Mouse (Mus musculus): Measurements from ENCODE around the gene Mbnl1. TPM values are rescaled to one million over a fixed set of nuclear protein-coding genes. Genes with fewer than 3 reads are reported as not detected.

The Mbnl1 gene
- polyA plus RNA-seq, 1 experiment from 2014 or later: 47.0 TPM

- Histone ChIP-seq H3K4me2 (ENCODE audit: low read length) (no peak overlapping the region), H3K9ac (replicated peaks; ENCODE audit: low read depth, low read length) (no peak overlapping the region), H3K9me3 (ENCODE audit: control insufficient read depth, low read length) (no peaks in the 10 kb centered on the region), H3K4me1 (replicated peaks; ENCODE audit: control insufficient read depth, insufficient read depth, low read length) (no peaks in the 10 kb centered on the region), H3K27ac (ENCODE audit: low read length) (no peak overlapping the region), H3K27me3 (replicated peaks; ENCODE audit: control insufficient read depth, insufficient read depth, low read length) (no peaks in the 10 kb centered on the region), H3K4me3 (replicated peaks; ENCODE audit: low read length) (no peak overlapping the region), H3K36me3 (ENCODE audit: control insufficient read depth, insufficient read depth) (no peaks in the 10 kb centered on the region)
- 93% methylated on average over 2 of the region's 2 CpGs for WGBS
- no peak for ATAC-seq
These were observed 484 bp upstream of the Mbnl1 start for GRCm38 (mm10) chr3:60472011-60472680.

GRCm38 (mm10) chr3:60473861-60474653 lies 1.4 kb downstream of the Mbnl1 start:
- H3K27ac ChIP-seq (ENCODE audit: low read length): no peak overlapping the region
- no peak overlapping the region for H3K4me3 ChIP-seq (replicated peaks; ENCODE audit: low read length)
- WGBS: 92% methylated on average over 11 of the region's 11 CpGs
- no peaks in the 10 kb centered on the region for H3K4me1 ChIP-seq (replicated peaks; ENCODE audit: control insufficient read depth, insufficient read depth, low read length)
- H3K9me3 ChIP-seq (ENCODE audit: control insufficient read depth, low read length): no peaks in the 10 kb centered on the region
- no peaks in the 10 kb centered on the region for H3K36me3 ChIP-seq (ENCODE audit: control insufficient read depth, insufficient read depth)
- ATAC-seq: no peak
- no peak overlapping the region for H3K9ac ChIP-seq (replicated peaks; ENCODE audit: low read depth, low read length)
- H3K4me2 ChIP-seq (ENCODE audit: low read length): no peak overlapping the region
- no peaks in the 10 kb centered on the region for H3K27me3 ChIP-seq (replicated peaks; ENCODE audit: control insufficient read depth, insufficient read depth, low read length)

- H3K36me3 ChIP-seq (ENCODE audit: control insufficient read depth, insufficient read depth): no peaks in the 10 kb centered on the region
- no peaks in the 10 kb centered on the region for H3K27me3 ChIP-seq (replicated peaks; ENCODE audit: control insufficient read depth, insufficient read depth, low read length)
- H3K27ac ChIP-seq (ENCODE audit: low read length): no peak overlapping the region
- no peaks in the 10 kb centered on the region for H3K4me1 ChIP-seq (replicated peaks; ENCODE audit: control insufficient read depth, insufficient read depth, low read length)
- no peak overlapping the region for H3K9ac ChIP-seq (replicated peaks; ENCODE audit: low read depth, low read length)
- no peak overlapping the region for H3K4me3 ChIP-seq (replicated peaks; ENCODE audit: low read length)
- no peak for ATAC-seq
- H3K9me3 ChIP-seq (ENCODE audit: control insufficient read depth, low read length): no peaks in the 10 kb centered on the region
- no peak overlapping the region for H3K4me2 ChIP-seq (ENCODE audit: low read length)
- WGBS: 82% methylated on average over 3 of the region's 3 CpGs
These were observed 2.0 kb downstream of the Mbnl1 start for GRCm38 (mm10) chr3:60474654-60474972.

- H3K4me1 ChIP-seq (replicated peaks; ENCODE audit: control insufficient read depth, insufficient read depth, low read length): no peaks in the 10 kb centered on the region
- H3K36me3 ChIP-seq (ENCODE audit: control insufficient read depth, insufficient read depth): no peaks in the 10 kb centered on the region
- no peaks in the 10 kb centered on the region for H3K27me3 ChIP-seq (replicated peaks; ENCODE audit: control insufficient read depth, insufficient read depth, low read length)
- no peak overlapping the region for H3K27ac ChIP-seq (ENCODE audit: low read length)
- ATAC-seq: no peak
- H3K9me3 ChIP-seq (ENCODE audit: control insufficient read depth, low read length): no peaks in the 10 kb centered on the region
- WGBS: 96% methylated on average over 2 of the region's 2 CpGs
- H3K4me3 ChIP-seq (replicated peaks; ENCODE audit: low read length): no peak overlapping the region
- H3K9ac ChIP-seq (replicated peaks; ENCODE audit: low read depth, low read length): no peak overlapping the region
- no peak overlapping the region for H3K4me2 ChIP-seq (ENCODE audit: low read length)
These were observed 2.4 kb downstream of the Mbnl1 start for GRCm38 (mm10) chr3:60475055-60475454.

- Histone ChIP-seq H3K27me3 (replicated peaks; ENCODE audit: control insufficient read depth, insufficient read depth, low read length) (no peaks in the 10 kb centered on the region), H3K9ac (replicated peaks; ENCODE audit: low read depth, low read length) (no peak overlapping the region), H3K36me3 (ENCODE audit: control insufficient read depth, insufficient read depth) (no peaks in the 10 kb centered on the region), H3K9me3 (ENCODE audit: control insufficient read depth, low read length) (no peaks in the 10 kb centered on the region), H3K4me1 (replicated peaks; ENCODE audit: control insufficient read depth, insufficient read depth, low read length) (no peaks in the 10 kb centered on the region), H3K4me2 (ENCODE audit: low read length) (no peak overlapping the region), H3K4me3 (replicated peaks; ENCODE audit: low read length) (no peak overlapping the region), H3K27ac (ENCODE audit: low read length) (no peak overlapping the region)
- no peak for ATAC-seq
- WGBS: 88% methylated on average over 6 of the region's 6 CpGs
These were observed 4.2 kb downstream of the Mbnl1 start for GRCm38 (mm10) chr3:60476751-60477255.

GRCm38 (mm10) chr3:60478433-60478832 lies 5.8 kb downstream of the Mbnl1 start:
- Histone ChIP-seq H3K9ac (replicated peaks; ENCODE audit: low read depth, low read length) (no peak overlapping the region), H3K27ac (ENCODE audit: low read length) (no peak overlapping the region), H3K27me3 (replicated peaks; ENCODE audit: control insufficient read depth, insufficient read depth, low read length) (no peaks in the 10 kb centered on the region), H3K9me3 (ENCODE audit: control insufficient read depth, low read length) (no peaks in the 10 kb centered on the region), H3K4me1 (replicated peaks; ENCODE audit: control insufficient read depth, insufficient read depth, low read length) (no peaks in the 10 kb centered on the region), H3K36me3 (ENCODE audit: control insufficient read depth, insufficient read depth) (no peaks in the 10 kb centered on the region), H3K4me2 (ENCODE audit: low read length) (no peak overlapping the region), H3K4me3 (replicated peaks; ENCODE audit: low read length) (no peak overlapping the region)
- 84% methylated on average over 2 of the region's 2 CpGs for WGBS
- ATAC-seq: no peak

- no peak overlapping the region for H3K27ac ChIP-seq (ENCODE audit: low read length)
- no peak overlapping the region for H3K4me2 ChIP-seq (ENCODE audit: low read length)
- no peak for ATAC-seq
- H3K4me1 ChIP-seq (replicated peaks; ENCODE audit: control insufficient read depth, insufficient read depth, low read length): no peaks in the 10 kb centered on the region
- H3K4me3 ChIP-seq (replicated peaks; ENCODE audit: low read length): no peak overlapping the region
- 98% methylated on average over 2 of the region's 2 CpGs for WGBS
- no peaks in the 10 kb centered on the region for H3K36me3 ChIP-seq (ENCODE audit: control insufficient read depth, insufficient read depth)
- H3K9ac ChIP-seq (replicated peaks; ENCODE audit: low read depth, low read length): no peak overlapping the region
- no peaks in the 10 kb centered on the region for H3K9me3 ChIP-seq (ENCODE audit: control insufficient read depth, low read length)
- no peaks in the 10 kb centered on the region for H3K27me3 ChIP-seq (replicated peaks; ENCODE audit: control insufficient read depth, insufficient read depth, low read length)
These were observed 8.1 kb downstream of the Mbnl1 start for GRCm38 (mm10) chr3:60480716-60481115.

GRCm38 (mm10) chr3:60481740-60482399 lies 9.2 kb downstream of the Mbnl1 start:
- no peak overlapping the region for H3K9ac ChIP-seq (replicated peaks; ENCODE audit: low read depth, low read length)
- ATAC-seq: no peak
- no peaks in the 10 kb centered on the region for H3K4me1 ChIP-seq (replicated peaks; ENCODE audit: control insufficient read depth, insufficient read depth, low read length)
- H3K36me3 ChIP-seq (ENCODE audit: control insufficient read depth, insufficient read depth): no peaks in the 10 kb centered on the region
- WGBS: 91% methylated on average over 2 of the region's 2 CpGs
- no peaks in the 10 kb centered on the region for H3K9me3 ChIP-seq (ENCODE audit: control insufficient read depth, low read length)
- no peak overlapping the region for H3K4me3 ChIP-seq (replicated peaks; ENCODE audit: low read length)
- no peak overlapping the region for H3K27ac ChIP-seq (ENCODE audit: low read length)
- H3K27me3 ChIP-seq (replicated peaks; ENCODE audit: control insufficient read depth, insufficient read depth, low read length): no peaks in the 10 kb centered on the region
- no peak overlapping the region for H3K4me2 ChIP-seq (ENCODE audit: low read length)

GRCm38 (mm10) chr3:60483305-60483704 lies 10.7 kb downstream of the Mbnl1 start:
- no peak overlapping the region for H3K27ac ChIP-seq (ENCODE audit: low read length)
- no peak overlapping the region for H3K9ac ChIP-seq (replicated peaks; ENCODE audit: low read depth, low read length)
- no peaks in the 10 kb centered on the region for H3K27me3 ChIP-seq (replicated peaks; ENCODE audit: control insufficient read depth, insufficient read depth, low read length)
- H3K4me2 ChIP-seq (ENCODE audit: low read length): no peak overlapping the region
- no peaks in the 10 kb centered on the region for H3K36me3 ChIP-seq (ENCODE audit: control insufficient read depth, insufficient read depth)
- H3K9me3 ChIP-seq (ENCODE audit: control insufficient read depth, low read length): no peaks in the 10 kb centered on the region
- no peak overlapping the region for H3K4me3 ChIP-seq (replicated peaks; ENCODE audit: low read length)
- no peaks in the 10 kb centered on the region for H3K4me1 ChIP-seq (replicated peaks; ENCODE audit: control insufficient read depth, insufficient read depth, low read length)
- no peak for ATAC-seq
